Mouse (Mus musculus): ENCODE data around the gene Pmepa1.

GRCm38 (mm10) chr2:173273885-173274284, 2.4 kb downstream of the Pmepa1 start:
- TF ChIP-seq GATA1 (IDR thresholded peaks at IDR 0.05; ENCODE audit: low read depth, low read length) (no peak), ZNF384 (IDR thresholded peaks at IDR 0.05; ENCODE audit: low read depth, low read length) (no peak), POLR2A (IDR thresholded peaks at IDR 0.05; ENCODE audit: control insufficient read depth in 1 of 2, insufficient read depth in 1 of 2, low read depth in 1 of 2, low read length in 2 of 2, poor library complexity in 1 of 2) (no peak), ETS1 (IDR thresholded peaks at IDR 0.05; ENCODE audit: low read depth, low read length) (no peak), CTCF (IDR thresholded peaks at IDR 0.05 in 2 of 3, conservative IDR thresholded peaks at IDR 0.05 in 1 of 3; ENCODE audit: control insufficient read depth in 1 of 3, insufficient read depth in 1 of 3, low read depth in 2 of 3, low read length in 3 of 3, poor library complexity in 1 of 3, severe bottlenecking in 1 of 3) (no peak), RAD21 (IDR thresholded peaks at IDR 0.05; ENCODE audit: low read depth, low read length) (no peak), JUND (IDR thresholded peaks at IDR 0.05; ENCODE audit: low read depth, low read length) (no peak), EP300 (IDR thresholded peaks at IDR 0.05; ENCODE audit: low read depth in 1 of 2, low read length in 2 of 2) (no peak), RCOR1 (IDR thresholded peaks at IDR 0.05; ENCODE audit: low read depth, low read length) (no peak), HCFC1 (IDR thresholded peaks at IDR 0.05; ENCODE audit: low read depth, low read length) (no peak)

All from MEL (cell line).